In the genomic region with DNA sequence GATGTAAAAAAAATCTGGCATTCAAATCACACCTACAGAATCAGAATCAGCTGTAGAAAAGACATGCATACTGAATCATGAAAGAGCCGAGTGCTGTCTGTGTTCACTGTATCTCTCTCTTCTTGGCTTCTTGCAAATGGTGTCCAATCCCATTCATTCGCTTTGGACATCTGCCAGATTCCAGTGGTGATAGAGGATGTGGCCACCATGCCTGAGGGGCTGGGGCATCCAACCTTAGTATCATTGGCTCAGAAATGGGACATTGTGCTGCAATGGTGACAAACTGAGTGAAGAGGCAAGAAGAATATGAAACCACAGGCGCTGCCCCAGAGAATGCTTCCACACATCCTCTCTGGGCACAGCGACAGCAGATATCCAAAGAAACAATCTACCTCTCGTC, we compare ENCODE assay signal across 10 mouse cellular contexts.
"Had no signal": no experiment of that assay in that cellular context is flagged by ENCODE, and none has a peak within 500 bp of the region (broad histone marks: within the 10 kb centered on the region; RNA-seq: fewer than 3 reads in every experiment).

No protein-coding gene starts in this region.

- DNase-seq: kidney, adult 8-10 months; kidney, postnatal 25 days; liver; liver, embryonic 13.5 days; liver, postnatal 0 days; lung, postnatal 36 days had no signal

- H3K36me3 ChIP-seq: limb, embryonic 12.5 days; liver, embryonic 13.5 days had no signal

- H3K4me3 ChIP-seq: left cerebral cortex, adult 2 months; limb, embryonic 12.5 days; liver, embryonic 13.5 days had no signal

- H3K4me2 ChIP-seq: limb, embryonic 12.5 days; liver, embryonic 13.5 days had no signal

- H3K9ac ChIP-seq: limb, embryonic 12.5 days; liver, embryonic 13.5 days; liver, postnatal 0 days had no signal

- ATAC-seq: liver, postnatal 0 days; midbrain, embryonic 16.5 days had no signal

- H3K9me3 ChIP-seq: limb, embryonic 12.5 days; liver, embryonic 13.5 days had no signal

- H3K4me1 ChIP-seq: limb, embryonic 12.5 days; liver, embryonic 13.5 days had no signal

- H3K27me3 ChIP-seq: limb, embryonic 12.5 days; liver, embryonic 13.5 days had no signal

- H3K27ac ChIP-seq: left cerebral cortex, adult 2 months; limb, embryonic 12.5 days; liver, embryonic 13.5 days; stomach, postnatal 0 days had no signal
